Mouse (Mus musculus) stomach, postnatal 0 days (tissue): ENCODE measurements around the gene Sco1.

Experiments
- CTCF ChIP-seq: IDR thresholded peaks from 2 replicates; pipeline ENCODE4 v1.5.1; 2016; ENCODE audit warnings: antibody characterized with exemption, low read depth, mild to moderate bottlenecking, moderate library complexity
- EP300 ChIP-seq: optimal IDR thresholded peaks from 2 replicates; pipeline ENCODE3; 2016; ENCODE audit warnings: antibody characterized with exemption

DNA sequence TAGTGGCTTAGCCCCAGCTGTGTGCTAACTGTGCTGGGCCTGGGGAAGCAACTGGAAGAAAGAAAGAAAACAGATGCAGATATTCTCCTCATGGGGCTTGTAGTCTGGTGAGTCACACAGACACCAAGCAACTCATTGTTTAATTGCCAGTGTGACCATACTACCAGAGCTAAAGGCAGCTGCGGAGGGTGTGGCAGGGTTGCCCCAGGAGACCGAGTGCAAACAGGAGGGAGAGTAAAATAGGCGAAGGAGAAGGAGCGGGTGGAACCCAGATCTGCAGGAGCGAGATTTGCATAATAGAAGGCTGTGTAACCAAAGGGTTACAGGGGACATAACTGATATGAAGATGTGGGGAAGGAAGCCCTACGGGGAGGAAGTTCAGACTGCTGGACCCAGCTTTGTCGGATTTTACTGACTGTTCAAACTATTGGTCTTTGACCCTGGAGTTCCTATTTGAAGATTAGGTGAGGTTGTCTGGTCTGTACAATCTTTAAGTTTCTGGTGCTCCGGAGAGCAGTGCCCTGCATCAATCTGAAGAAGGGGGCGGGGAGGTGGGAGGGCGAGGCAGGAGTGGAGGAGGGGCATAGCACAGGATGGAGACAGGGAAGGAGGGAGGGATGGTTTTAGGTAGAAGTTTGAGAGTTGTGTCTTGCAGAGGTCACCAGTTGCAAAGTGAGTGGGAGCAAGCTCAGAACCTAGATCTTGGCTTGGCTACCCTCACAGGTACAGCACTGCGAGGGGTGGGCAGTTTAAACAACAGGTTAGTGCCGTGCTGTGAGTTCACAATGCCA lies 34.5 kb upstream of the Sco1 start:
- TF ChIP-seq EP300, result no peak
- no peak for TF ChIP-seq CTCF
